Mouse (Mus musculus) limb, embryonic 10.5 days (tissue): ENCODE data around the gene Olfr311. TPM values are rescaled to one million over a fixed set of nuclear protein-coding genes. Genes with fewer than 3 reads are reported as not detected.
"Not testable (repeated sequence)": the region's sequence is repeated elsewhere in the genome, so short reads cannot be mapped to it uniquely, and the experiment has no call there.

Experiments used
- DNase-seq: peaks from one replicate; pipeline ENCODE4 v3.0.0-alpha.2; 2017; ENCODE audit warnings: low spot score
- H3K27ac ChIP-seq: fragments of 300-500 bp; sonication (generic); 2 replicates; pipeline ENCODE4 v1.5.1; 2016; ENCODE audit warnings: mild to moderate bottlenecking
- H3K27me3 ChIP-seq: fragments of 300-500 bp; sonication (generic); 2 replicates; pipeline ENCODE4 v1.6.1; 2016; ENCODE audit warnings: low read depth, mild to moderate bottlenecking; ENCODE audit not compliant: poor library complexity, severe bottlenecking
- H3K36me3 ChIP-seq: fragments of 300-500 bp; sonication (generic); 2 replicates; pipeline ENCODE4 v1.6.1; 2016; ENCODE audit warnings: mild to moderate bottlenecking, moderate library complexity
- H3K4me1 ChIP-seq: fragments of 300-500 bp; sonication (generic); 2 replicates; pipeline ENCODE4 v1.6.1; 2016
- H3K4me3 ChIP-seq: fragments of 300-500 bp; sonication (generic); 2 replicates; pipeline ENCODE4 v1.5.1; 2016; ENCODE audit warnings: mild to moderate bottlenecking, moderate library complexity
- H3K9me3 ChIP-seq: fragments of 300-500 bp; sonication (generic); replicated peaks from 2 replicates; pipeline ENCODE4 v1.6.1; 2016; ENCODE audit warnings: mild to moderate bottlenecking
- WGBS: fragments of 180-500 bp; shearing (Covaris S2); methylation state at CpG from one replicate; pipeline ENCODE4 v1.1.7; 2016; 5-methylcytosine and 5-hydroxymethylcytosine counted together
- polyA plus RNA-seq: library from polyadenylated mRNA; unstranded; fragments of >200 nt; fragmentation: Nextera tagmentation; extraction: Ambion mirVana; gene quantifications from 2 replicates; pipeline ENCODE4 v1.2.1, GENCODE M21; 2016

The Olfr311 gene
- not detected in 2 replicates for polyA plus RNA-seq

DNA sequence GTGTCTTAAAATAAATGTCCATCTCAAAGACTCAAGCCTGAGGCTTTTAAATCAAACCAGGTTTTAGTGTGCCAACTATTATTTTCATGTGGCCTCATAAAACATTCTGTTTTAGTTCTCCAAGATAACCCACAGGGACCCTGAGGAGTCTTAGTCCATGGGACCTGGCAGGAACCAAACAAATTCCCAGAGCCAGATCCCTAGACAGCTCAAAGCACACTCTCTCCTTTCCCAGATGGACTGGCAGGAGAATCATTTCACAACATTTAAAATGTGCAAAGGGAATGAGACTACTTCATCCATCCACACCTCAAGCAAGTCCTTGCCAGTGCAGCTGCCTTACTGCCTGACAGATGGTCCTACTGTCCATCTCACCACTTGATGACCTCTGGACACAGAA lies at the start of gene Olfr311:
Gene Olfr311 (plus strand): TSS at position 301 of the 400 bp plus-strand sequence.
- not testable (repeated sequence) for H3K27me3 ChIP-seq

DNA sequence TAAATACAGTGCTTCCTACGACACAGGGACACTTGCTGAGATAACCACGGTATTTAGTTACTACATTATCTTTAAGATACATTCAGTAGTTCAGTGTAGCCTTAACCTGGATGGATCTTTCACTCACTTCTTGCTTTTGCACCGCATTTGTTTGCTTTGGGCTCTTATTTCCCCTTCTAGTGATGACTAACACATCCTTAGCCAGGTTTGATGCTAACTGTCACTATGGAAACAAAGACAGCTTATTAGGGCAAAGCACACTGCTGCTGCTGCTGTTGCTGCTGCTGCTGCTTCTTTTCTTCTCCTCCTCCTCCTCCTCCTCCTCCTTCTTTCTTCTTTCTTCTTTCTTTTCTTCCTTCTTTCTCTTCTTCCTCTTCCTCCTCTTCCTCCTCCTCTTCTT lies 49.5 kb upstream of the Olfr311 start:
- no peaks in the 10 kb centered on the region for H3K4me1 ChIP-seq
- no peak overlapping the region for H3K4me3 ChIP-seq
- WGBS: 45% methylated on average over 3 of the region's 3 CpGs
- H3K36me3 ChIP-seq: no peaks in the 10 kb centered on the region
- DNase-seq: no peak
- no peaks in the 10 kb centered on the region for H3K9me3 ChIP-seq
- H3K27ac ChIP-seq: no peak overlapping the region
- H3K27me3 ChIP-seq: no peaks in the 10 kb centered on the region

More for the DNA sequence above, at the start of gene Olfr311:
- not testable (repeated sequence) for H3K27ac ChIP-seq, H3K4me1 ChIP-seq, DNase-seq, H3K9me3 ChIP-seq, H3K36me3 ChIP-seq, H3K4me3 ChIP-seq

DNA sequence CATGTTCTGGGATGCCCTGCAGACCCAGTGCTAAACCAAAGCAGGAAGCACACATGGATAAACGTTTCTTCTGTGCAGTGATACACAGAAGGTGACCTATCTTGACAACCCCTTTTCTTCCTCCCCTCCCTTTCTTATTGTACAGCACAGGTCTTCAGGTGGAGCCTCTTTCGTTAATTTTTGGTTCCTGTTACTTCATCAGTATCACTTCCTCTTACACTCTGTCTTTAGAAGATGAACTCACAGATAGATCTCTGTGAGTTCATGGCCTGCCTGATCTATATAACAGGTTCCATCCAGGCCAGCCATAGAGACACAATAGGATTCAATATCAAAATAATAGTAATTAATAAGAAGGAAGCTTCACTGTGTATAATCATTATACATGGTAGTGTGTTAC lies 49.0 kb upstream of the Olfr311 start:
- no peaks in the 10 kb centered on the region for H3K9me3 ChIP-seq
- H3K36me3 ChIP-seq: no peaks in the 10 kb centered on the region
- no peak for DNase-seq
- no peak overlapping the region for H3K27ac ChIP-seq
- no peaks in the 10 kb centered on the region for H3K4me1 ChIP-seq
- no peaks in the 10 kb centered on the region for H3K27me3 ChIP-seq
- H3K4me3 ChIP-seq: no peak overlapping the region
- 66% methylated on average over 2 of the region's 2 CpGs for WGBS

DNA sequence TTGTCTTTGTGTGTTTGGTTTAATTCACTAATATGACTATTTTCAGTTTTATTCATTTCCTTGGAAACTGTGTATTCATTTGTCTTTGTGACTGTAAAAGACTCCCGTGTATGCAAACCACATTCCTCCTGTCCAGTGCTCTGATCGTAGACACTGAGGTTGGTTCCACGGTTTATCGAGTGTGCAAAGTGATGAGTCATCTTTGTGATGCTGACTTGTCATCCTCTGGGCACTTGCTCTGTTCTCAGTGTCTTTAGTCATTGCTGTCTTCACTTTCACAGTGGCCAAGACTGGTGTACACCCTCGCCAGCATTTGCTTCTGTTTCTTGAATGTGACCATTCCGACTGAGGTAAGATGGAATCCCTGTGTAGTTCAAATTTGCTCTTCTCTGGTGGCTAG lies 48.4 kb upstream of the Olfr311 start:
- 90% methylated on average over 6 of the region's 6 CpGs for WGBS
- no peaks in the 10 kb centered on the region for H3K9me3 ChIP-seq

DNA sequence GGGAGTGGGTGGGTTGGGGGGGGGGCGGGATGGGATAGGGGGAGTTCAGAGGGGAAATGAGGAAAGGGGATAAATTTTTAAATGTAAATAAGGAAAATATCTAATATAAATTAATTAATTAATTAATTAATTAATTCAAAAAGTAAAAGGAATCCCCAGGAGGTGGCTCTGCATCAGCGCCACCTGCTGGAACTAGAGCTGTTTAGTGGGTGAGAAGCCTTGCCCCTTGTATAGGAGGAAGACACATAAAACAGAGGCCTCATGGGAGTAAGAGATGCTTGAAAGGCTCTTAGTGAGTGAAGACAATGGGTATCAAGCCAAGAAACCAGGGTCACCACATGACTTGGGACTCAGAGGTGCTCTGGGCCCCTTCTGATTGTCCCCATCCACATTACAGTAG lies 43.2 kb upstream of the Olfr311 start:
- no peak overlapping the region for H3K4me3 ChIP-seq
- DNase-seq: no peak
- WGBS: 70% methylated on average over 2 of the region's 2 CpGs
- no peak overlapping the region for H3K27ac ChIP-seq
- H3K27me3 ChIP-seq: no peaks in the 10 kb centered on the region
- H3K36me3 ChIP-seq: no peaks in the 10 kb centered on the region
- H3K9me3 ChIP-seq: no peaks in the 10 kb centered on the region
- no peaks in the 10 kb centered on the region for H3K4me1 ChIP-seq

More for the DNA sequence above, 48.4 kb upstream of the Olfr311 start:
- H3K36me3 ChIP-seq: no peaks in the 10 kb centered on the region
- no peaks in the 10 kb centered on the region for H3K4me1 ChIP-seq
- H3K27me3 ChIP-seq: no peaks in the 10 kb centered on the region
- H3K27ac ChIP-seq: no peak overlapping the region
- no peak overlapping the region for H3K4me3 ChIP-seq
- DNase-seq: no peak

DNA sequence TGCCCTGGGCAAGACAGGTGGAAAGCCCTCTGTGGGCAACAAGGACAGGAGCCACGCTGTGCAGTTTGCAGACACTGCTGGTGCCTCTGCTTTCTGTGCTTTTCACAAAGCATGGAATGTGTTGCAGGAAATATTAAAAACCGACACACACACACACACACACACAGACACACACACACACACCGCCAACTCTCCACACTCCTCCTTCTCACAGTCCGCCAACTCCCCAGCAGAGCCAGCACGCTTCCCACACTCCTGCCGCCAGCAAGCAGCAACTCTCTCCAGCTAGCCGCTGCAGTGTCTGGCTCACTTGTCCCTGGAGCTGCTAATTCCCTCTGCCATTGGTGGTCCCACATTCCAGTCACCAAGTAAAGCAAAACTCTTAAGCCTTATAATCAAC lies 42.2 kb upstream of the Olfr311 start:
- WGBS: 75% methylated on average over 7 of the region's 7 CpGs

DNA sequence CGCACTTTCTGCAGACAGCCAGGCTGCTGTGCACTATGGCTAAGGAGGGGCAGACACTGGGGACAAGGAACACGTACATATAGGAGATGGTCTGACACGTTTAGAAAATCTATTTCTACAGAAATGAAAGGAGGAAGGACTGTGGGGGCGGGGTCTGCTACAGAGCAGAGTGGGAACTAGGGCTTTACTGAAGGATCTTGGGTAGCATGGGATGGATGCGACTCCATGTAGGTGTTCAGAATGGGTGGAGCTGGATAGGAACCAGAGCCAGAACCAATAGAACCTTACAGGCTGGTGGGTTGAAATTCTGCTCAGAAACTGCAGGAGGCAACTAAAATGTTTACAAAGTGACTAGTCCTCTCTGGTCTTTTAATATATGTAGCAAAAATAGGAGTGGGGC lies 39.3 kb upstream of the Olfr311 start:
- 82% methylated on average over 5 of the region's 5 CpGs for WGBS
- Histone ChIP-seq H3K4me3 (no peak overlapping the region), H3K27ac (no peak overlapping the region), H3K9me3 (no peaks in the 10 kb centered on the region), H3K27me3 (no peaks in the 10 kb centered on the region), H3K4me1 (peaks cover 7% of the 10 kb centered on the region), H3K36me3 (no peaks in the 10 kb centered on the region)
- no peak for DNase-seq

More for the DNA sequence above, 42.2 kb upstream of the Olfr311 start:
- no peak for DNase-seq
- Histone ChIP-seq H3K27ac (no peak overlapping the region), H3K4me3 (no peak overlapping the region), H3K27me3 (no peaks in the 10 kb centered on the region), H3K9me3 (no peaks in the 10 kb centered on the region), H3K4me1 (peaks cover 3% of the 10 kb centered on the region), H3K36me3 (no peaks in the 10 kb centered on the region)

DNA sequence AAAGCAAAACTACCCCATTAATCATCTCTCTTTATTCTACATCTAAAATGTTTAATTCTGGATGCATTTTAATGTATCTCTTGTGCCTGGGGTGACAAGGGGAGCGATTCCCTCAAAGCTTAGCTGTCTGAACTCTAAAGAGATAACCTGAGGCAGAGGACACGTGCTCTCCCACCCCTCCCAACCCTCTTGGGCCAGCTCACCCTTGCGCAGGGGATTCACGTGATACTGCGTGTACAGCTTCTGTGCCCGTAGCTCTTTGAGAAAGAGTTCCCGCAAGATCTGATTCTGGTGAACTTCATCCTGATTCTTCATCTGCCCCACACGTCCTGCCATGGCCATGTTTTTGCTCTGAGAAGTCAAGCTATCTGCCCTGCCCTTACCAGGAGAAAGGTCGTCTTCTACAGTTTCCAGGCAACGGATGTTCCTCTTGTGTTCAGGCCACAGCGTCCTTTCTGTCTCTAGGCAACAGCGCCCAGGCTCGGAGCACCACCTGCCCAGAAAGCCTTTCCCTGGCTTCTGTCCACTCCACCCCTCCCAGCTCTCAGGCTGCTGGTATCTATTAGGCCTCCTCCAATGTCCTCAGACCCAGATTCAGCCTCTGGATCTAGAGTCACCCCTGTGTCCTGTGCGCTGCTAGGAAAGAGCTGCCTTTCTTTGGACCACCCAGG lies 37.4 kb upstream of the Olfr311 start, which contains the start of gene Fam183b:
Gene Fam183b (minus strand): TSS at position 403 of the 671 bp plus-strand sequence.
- Histone ChIP-seq H3K9me3 (no peaks in the 10 kb centered on the region), H3K4me1 (peaks cover 7% of the 10 kb centered on the region), H3K27me3 (no peaks in the 10 kb centered on the region), H3K36me3 (no peaks in the 10 kb centered on the region), H3K27ac (no peak within 1 kb of the TSS), H3K4me3 (no peak within 1 kb of the TSS)
- DNase-seq: no peak
- 44% methylated on average over 14 of the region's 14 CpGs for WGBS

DNA sequence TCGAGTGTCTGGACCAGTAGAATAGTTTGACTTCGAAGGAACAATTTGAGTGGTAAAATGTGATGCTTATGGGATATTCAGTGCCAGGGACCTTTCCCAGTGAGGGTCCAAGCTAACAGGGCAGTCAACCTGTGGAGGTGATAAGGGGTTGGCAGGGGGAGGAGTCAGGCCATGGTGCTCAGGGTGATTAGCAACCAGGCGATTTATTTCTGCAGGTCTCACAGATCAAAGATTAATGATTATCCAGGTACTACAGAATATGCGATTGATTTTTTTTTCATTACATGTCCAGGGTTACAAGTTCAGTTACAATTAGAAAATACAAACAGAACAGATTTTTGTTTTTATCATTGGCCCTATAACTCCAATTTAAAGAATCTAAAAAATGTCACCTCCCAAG lies 35.2 kb upstream of the Olfr311 start:
- Histone ChIP-seq H3K27ac (no peak overlapping the region), H3K27me3 (no peaks in the 10 kb centered on the region), H3K4me1 (peaks cover 7% of the 10 kb centered on the region), H3K36me3 (no peaks in the 10 kb centered on the region), H3K4me3 (no peak overlapping the region), H3K9me3 (no peaks in the 10 kb centered on the region)
- 66% methylated on average over 4 of the region's 4 CpGs for WGBS
- DNase-seq: no peak

DNA sequence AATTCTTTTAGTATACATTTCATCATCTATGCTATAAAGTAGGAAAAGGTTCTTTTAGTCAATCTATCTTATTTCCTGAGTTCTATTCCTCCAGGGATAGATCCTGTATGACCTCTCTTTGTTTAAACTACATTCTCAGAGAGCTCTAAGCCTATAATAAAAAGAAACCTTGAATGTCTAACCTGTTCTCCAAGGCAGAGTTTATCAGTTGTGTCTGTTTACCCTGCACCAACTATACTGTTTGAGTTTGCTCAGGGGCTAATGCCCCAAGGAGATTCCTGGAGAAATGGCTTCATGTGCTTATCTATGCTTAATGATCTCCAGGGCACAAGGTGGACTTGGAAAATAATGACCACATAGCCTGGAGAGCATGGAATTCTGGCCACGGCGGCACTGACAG lies 34.7 kb upstream of the Olfr311 start:
- WGBS: 83% methylated on average over 2 of the region's 2 CpGs

DNA sequence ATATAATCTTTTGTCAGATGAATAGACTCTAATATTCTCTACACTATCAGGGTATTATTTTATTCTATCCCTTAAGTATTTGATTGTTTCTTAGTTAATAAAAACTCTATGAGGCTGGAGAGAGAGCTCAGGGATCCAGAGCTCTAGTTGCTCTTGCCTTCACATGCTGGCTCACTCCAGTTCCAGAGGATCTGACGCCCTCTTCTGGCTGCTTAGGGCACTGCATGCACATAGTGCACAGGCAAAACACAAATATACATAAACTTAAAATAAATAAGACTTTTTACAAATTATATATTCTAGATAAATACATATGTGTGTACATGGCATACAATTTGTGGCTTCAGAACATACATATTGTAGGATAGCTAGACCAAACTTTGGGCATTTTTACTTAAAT lies 27.1 kb upstream of the Olfr311 start:
- no peak overlapping the region for H3K4me3 ChIP-seq
- H3K27me3 ChIP-seq: no peaks in the 10 kb centered on the region
- WGBS: 3% methylated on average over 1 of the region's 1 CpGs
- H3K4me1 ChIP-seq: no peaks in the 10 kb centered on the region
- DNase-seq: no peak
- no peaks in the 10 kb centered on the region for H3K36me3 ChIP-seq
- no peak overlapping the region for H3K27ac ChIP-seq
- H3K9me3 ChIP-seq: no peaks in the 10 kb centered on the region

More for the DNA sequence above, 34.7 kb upstream of the Olfr311 start:
- H3K27ac ChIP-seq: no peak overlapping the region
- no peak overlapping the region for H3K4me3 ChIP-seq
- no peak for DNase-seq
- no peaks in the 10 kb centered on the region for H3K9me3 ChIP-seq
- H3K36me3 ChIP-seq: no peaks in the 10 kb centered on the region
- H3K27me3 ChIP-seq: no peaks in the 10 kb centered on the region
- peaks cover 7% of the 10 kb centered on the region for H3K4me1 ChIP-seq

DNA sequence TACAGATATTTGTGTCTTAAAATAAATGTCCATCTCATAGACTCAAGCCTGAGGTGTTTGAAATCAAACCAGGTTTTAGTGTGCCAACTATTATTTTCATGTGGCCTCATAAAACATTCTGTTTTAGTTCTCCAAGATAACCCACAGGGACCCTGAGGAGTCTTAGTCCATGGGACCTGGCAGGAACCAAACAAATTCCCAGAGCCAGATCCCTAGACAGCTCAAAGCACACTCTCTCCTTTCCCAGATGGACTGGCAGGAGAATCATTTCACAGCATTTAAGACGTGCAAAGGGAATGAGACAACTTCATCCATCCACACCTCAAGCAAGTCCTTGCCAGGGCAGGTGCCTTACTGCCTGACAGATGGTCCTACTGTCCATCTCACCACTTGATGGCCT lies 24.4 kb upstream of the Olfr311 start, which contains the start of gene Olfr313:
Gene Olfr313 (plus strand): TSS at position 301 of the 400 bp plus-strand sequence.
- H3K4me1 ChIP-seq, H3K27ac ChIP-seq, H3K4me3 ChIP-seq, H3K27me3 ChIP-seq, DNase-seq, H3K9me3 ChIP-seq, H3K36me3 ChIP-seq: not testable (repeated sequence)
- 57% methylated on average over 1 of the region's 1 CpGs for WGBS

DNA sequence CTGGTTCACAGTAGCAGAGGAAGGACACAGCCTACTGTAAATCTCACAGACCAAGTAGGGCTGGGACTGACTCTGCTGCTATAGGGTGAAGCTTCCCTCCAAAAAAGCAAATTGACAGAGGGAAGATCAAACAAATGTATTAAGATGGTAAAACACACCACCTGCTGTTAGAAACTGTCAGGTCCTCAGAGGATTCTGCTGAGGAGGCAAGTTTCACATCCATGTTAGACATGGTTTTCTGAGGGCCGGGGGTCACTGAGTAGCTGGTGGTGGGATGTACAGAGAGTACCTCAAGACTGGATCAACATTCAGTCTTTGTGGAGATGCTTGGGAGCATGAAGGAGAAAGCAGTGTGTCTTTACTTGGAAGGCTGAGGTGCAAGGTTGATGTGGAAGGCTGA lies 23.4 kb upstream of the Olfr311 start:
- no peak for DNase-seq
- Histone ChIP-seq H3K27me3 (no peaks in the 10 kb centered on the region), H3K4me1 (no peaks in the 10 kb centered on the region), H3K9me3 (no peaks in the 10 kb centered on the region), H3K36me3 (no peaks in the 10 kb centered on the region), H3K27ac (no peak overlapping the region), H3K4me3 (no peak overlapping the region)
- 83% methylated on average over 1 of the region's 1 CpGs for WGBS

DNA sequence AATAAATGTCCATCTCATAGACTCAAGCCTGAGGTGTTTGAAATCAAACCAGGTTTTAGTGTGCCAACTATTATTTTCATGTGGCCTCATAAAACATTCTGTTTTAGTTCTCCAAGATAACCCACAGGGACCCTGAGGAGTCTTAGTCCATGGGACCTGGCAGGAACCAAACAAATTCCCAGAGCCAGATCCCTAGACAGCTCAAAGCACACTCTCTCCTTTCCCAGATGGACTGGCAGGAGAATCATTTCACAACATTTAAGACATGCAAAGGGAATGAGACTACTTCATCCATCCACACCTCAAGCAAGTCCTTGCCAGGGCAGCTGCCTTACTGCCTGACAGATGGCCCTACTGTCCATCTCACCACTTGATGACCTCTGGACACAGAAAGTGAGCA lies 10.1 kb upstream of the Olfr311 start, which contains the start of gene Olfr312:
Gene Olfr312 (plus strand): TSS at position 301 of the 400 bp plus-strand sequence.
- not testable (repeated sequence) for H3K27ac ChIP-seq, H3K36me3 ChIP-seq, H3K4me3 ChIP-seq, H3K9me3 ChIP-seq, H3K4me1 ChIP-seq, DNase-seq, H3K27me3 ChIP-seq
